Mouse (Mus musculus) stomach, embryonic 14.5 days (tissue): Measurements from ENCODE around the gene Dkk3. TPM values are rescaled to one million over a fixed set of nuclear protein-coding genes. Genes with fewer than 3 reads are reported as not detected.

ENCODE experiments used
- ATAC-seq: fragments of 200-750 bp; cut with Nextera tagmentation; 2 replicates; pipeline ENCODE4 v1.8.0; 2017; ENCODE audit warnings: low read depth, moderate TSS enrichment; ENCODE audit not compliant: insufficient number of reproducible peaks, insufficient read depth, low FRiP score
- H3K27ac ChIP-seq: fragments of 300-500 bp; sonication (generic); 2 replicates; pipeline ENCODE4 v1.5.1; 2014; ENCODE audit warnings: mild to moderate bottlenecking, low read length, moderate library complexity, mixed read lengths
- H3K27me3 ChIP-seq: fragments of 300-500 bp; sonication (generic); 2 replicates; pipeline ENCODE4 v1.6.1; 2014; ENCODE audit warnings: low read length, control low read depth, mixed read lengths; ENCODE audit not compliant: control insufficient read depth, insufficient read depth
- H3K36me3 ChIP-seq: fragments of 300-500 bp; sonication (generic); 2 replicates; pipeline ENCODE4 v1.6.1; 2014; ENCODE audit warnings: mild to moderate bottlenecking, control low read depth, low read length, moderate library complexity, mixed read lengths; ENCODE audit not compliant: control insufficient read depth, insufficient read depth
- H3K4me1 ChIP-seq: fragments of 300-500 bp; sonication (generic); 2 replicates; pipeline ENCODE4 v1.6.1; 2014; ENCODE audit warnings: low read length, control low read depth, mixed read lengths; ENCODE audit not compliant: control insufficient read depth, insufficient read depth
- H3K4me2 ChIP-seq: fragments of 300-500 bp; sonication (generic); replicated peaks from 2 replicates; pipeline ENCODE4 v1.6.1; 2014; ENCODE audit warnings: low read depth, low read length, control low read depth
- H3K4me3 ChIP-seq: fragments of 300-500 bp; sonication (generic); 2 replicates; pipeline ENCODE4 v1.5.1; 2014; ENCODE audit warnings: low read depth, low read length, control low read depth
- H3K9ac ChIP-seq: fragments of 300-500 bp; sonication (generic); replicated peaks from 2 replicates; pipeline ENCODE4 v1.6.1; 2014; ENCODE audit warnings: low read depth, mild to moderate bottlenecking, control low read depth, low read length, moderate library complexity, mixed read lengths
- H3K9me3 ChIP-seq: fragments of 300-500 bp; sonication (generic); 2 replicates; pipeline ENCODE4 v1.6.1; 2016; ENCODE audit warnings: low read depth, low read length, control low read depth; ENCODE audit not compliant: control insufficient read depth
- WGBS: fragments of 180-500 bp; shearing (Covaris S2); extraction: QIAGEN DNeasy Blood & Tissue Kit; methylation state at CpG from one replicate; pipeline ENCODE4 v1.1.7; 2014; 5-methylcytosine and 5-hydroxymethylcytosine counted together
- polyA plus RNA-seq: library from polyadenylated mRNA; unstranded; fragments of >200 nt; fragmentation: Nextera tagmentation; extraction: Ambion mirVana; gene quantifications from 2 replicates; pipeline ENCODE4 v1.2.1, GENCODE M21; 2014

Gene Dkk3
- polyA plus RNA-seq, 1 experiment from 2014 or later = 31.5 TPM

DNA sequence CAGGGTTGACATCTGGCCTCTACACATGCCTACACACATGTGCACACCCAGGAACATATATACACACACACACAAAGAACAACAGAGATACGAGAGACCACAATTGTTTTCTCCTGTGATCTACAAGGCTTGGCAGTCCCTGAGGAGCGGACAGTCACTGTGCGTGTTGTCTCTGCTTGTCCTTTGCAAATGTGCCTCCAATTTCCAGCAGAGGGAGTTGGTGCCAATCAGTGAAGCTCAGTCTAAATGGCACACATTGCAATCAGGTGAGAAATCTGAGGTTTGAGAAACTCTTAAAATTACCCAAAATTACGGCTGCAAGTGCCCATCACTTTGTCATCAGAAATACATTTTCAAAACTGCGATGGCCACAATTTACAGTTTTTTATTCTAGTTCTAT is 25.6 kb downstream of the Dkk3 start:
- Histone ChIP-seq H3K9ac (no peak overlapping the region), H3K4me2 (no peak overlapping the region), H3K4me3 (no peak overlapping the region), H3K36me3 (no peaks in the 10 kb centered on the region), H3K9me3 (no peaks in the 10 kb centered on the region), H3K4me1 (no peaks in the 10 kb centered on the region), H3K27ac (no peak overlapping the region), H3K27me3 (no peaks in the 10 kb centered on the region)
- whole genome bisulfite sequencing = 90% methylated on average over 5 of the region's 5 CpGs
- ATAC-seq = no peak

DNA sequence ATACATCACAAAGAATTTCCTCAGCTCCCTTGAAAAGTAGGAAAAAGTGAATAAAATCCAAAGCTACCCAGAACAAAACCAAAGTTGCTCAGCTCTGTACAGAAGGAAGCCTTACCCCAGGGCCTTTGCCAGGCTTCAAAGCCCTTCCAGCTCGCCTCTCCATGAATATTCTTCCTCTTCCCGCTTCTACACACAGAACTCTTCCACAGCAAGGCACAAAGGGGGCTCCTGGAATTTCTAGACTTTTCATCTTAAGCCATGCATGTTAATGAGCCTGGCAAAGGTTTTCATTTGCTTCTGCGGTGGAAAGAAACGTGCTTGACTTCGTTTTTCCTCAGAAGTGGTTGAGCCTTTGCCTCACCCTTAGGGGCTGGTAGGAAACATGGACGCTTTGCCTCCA is 26.9 kb downstream of the Dkk3 start:
- Histone ChIP-seq H3K9ac (no peak overlapping the region), H3K4me1 (no peaks in the 10 kb centered on the region), H3K27ac (no peak overlapping the region), H3K4me3 (no peak overlapping the region), H3K9me3 (no peaks in the 10 kb centered on the region), H3K27me3 (no peaks in the 10 kb centered on the region), H3K4me2 (no peak overlapping the region), H3K36me3 (no peaks in the 10 kb centered on the region)
- 85% methylated on average over 6 of the region's 6 CpGs for WGBS
- no peak for ATAC-seq

DNA sequence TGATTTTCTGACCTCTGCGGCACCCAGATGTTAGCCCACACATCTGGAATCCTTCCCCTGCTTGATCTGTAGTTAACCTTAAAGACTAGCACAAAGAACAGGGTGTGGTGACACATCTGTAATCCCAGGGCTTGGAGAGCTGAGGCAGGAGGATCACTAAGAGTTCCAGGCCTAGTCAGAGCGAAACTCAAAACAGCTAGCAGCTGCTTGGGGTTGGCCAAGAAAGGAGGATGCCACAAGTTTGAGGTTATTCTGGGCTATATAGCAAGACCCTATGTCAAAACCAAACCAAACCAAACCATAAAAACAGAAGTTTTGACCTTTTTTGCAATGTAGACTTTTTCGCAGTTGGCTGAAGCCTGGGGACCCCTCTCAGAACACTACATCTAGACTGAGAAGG is 28.2 kb downstream of the Dkk3 start:
- Histone ChIP-seq H3K9me3 (no peaks in the 10 kb centered on the region), H3K9ac (no peak overlapping the region), H3K4me3 (no peak overlapping the region), H3K4me1 (no peaks in the 10 kb centered on the region), H3K36me3 (no peaks in the 10 kb centered on the region), H3K27ac (no peak overlapping the region), H3K4me2 (no peak overlapping the region), H3K27me3 (no peaks in the 10 kb centered on the region)
- 92% methylated on average over 3 of the region's 3 CpGs for WGBS
- ATAC-seq = no peak

DNA sequence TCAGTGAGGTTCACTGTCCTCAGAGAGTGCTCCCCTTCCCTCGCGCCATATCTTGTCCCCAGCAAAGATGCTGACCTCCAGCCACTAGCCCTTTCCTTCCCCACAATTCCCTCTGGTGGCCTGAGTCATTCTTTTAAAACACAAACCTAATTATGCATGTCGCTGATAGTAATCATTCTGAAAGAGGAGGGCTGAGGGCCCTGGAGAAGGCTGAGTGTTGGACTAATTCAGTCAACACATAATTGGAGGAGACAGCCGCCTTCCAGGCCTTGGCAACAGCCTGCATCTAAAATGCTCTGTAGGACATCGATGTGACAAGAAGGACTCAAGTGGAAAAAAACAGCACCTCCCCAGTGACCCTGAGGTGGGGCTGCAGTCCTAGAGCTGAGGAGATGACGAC is 29.0 kb downstream of the Dkk3 start:
- Histone ChIP-seq H3K36me3 (no peaks in the 10 kb centered on the region), H3K4me3 (no peak overlapping the region), H3K27ac (no peak overlapping the region), H3K4me1 (no peaks in the 10 kb centered on the region), H3K4me2 (no peak overlapping the region), H3K9ac (no peak overlapping the region), H3K9me3 (no peaks in the 10 kb centered on the region), H3K27me3 (no peaks in the 10 kb centered on the region)
- ATAC-seq = no peak
- WGBS = 91% methylated on average over 6 of the region's 6 CpGs

DNA sequence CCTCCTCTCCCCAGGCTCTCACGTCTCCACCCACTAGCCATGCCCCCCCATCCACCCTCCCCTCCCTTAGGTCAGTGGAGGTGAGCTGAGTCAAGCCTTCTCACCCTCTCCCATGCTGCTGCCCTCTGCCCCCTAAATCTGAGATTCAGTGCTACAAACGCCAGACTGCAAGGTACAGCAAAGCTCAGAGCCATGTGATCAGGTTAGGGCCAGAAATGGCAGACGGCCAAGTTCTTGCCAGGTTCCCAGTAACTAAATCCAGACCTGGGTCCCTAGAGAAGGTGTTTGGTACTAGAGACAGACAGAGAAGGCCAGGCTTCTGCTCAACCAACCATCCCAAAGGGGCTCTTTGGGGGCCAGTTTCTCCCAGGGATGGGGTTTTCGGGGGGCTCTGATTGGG is 30.0 kb downstream of the Dkk3 start:
- H3K9ac ChIP-seq = no peak overlapping the region
- H3K4me2 ChIP-seq = no peak overlapping the region
- H3K4me3 ChIP-seq = no peak overlapping the region
- H3K4me1 ChIP-seq = no peaks in the 10 kb centered on the region
- ATAC-seq = no peak
- no peaks in the 10 kb centered on the region for H3K9me3 ChIP-seq
- H3K27me3 ChIP-seq = no peaks in the 10 kb centered on the region
- no peak overlapping the region for H3K27ac ChIP-seq
- 55% methylated on average over 4 of the region's 4 CpGs for WGBS
- H3K36me3 ChIP-seq = no peaks in the 10 kb centered on the region

DNA sequence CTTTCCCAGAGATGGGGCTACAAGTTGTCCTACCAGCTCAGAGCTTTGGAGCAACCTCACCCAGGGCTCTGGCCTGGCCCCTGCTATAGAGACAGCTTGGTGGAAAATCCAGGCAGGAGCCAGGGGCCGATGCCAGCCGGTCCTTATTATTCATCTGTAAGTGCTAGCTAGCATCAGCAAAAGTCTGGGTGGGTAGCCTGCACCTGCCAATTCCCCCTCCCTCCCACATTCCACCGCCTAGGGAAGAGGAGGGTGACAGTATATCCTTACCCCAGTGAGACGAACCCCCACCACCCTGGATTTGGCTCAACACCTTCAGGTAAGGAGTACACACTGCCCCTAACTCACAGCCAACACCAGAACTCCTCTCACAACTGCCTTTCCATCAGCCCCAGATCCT is 30.9 kb downstream of the Dkk3 start:
- Histone ChIP-seq H3K4me1 (no peaks in the 10 kb centered on the region), H3K27ac (no peak overlapping the region), H3K9me3 (no peaks in the 10 kb centered on the region), H3K36me3 (no peaks in the 10 kb centered on the region), H3K4me2 (no peak overlapping the region), H3K4me3 (no peak overlapping the region), H3K27me3 (no peaks in the 10 kb centered on the region), H3K9ac (no peak overlapping the region)
- 83% methylated on average over 4 of the region's 4 CpGs for WGBS
- no peak for ATAC-seq

DNA sequence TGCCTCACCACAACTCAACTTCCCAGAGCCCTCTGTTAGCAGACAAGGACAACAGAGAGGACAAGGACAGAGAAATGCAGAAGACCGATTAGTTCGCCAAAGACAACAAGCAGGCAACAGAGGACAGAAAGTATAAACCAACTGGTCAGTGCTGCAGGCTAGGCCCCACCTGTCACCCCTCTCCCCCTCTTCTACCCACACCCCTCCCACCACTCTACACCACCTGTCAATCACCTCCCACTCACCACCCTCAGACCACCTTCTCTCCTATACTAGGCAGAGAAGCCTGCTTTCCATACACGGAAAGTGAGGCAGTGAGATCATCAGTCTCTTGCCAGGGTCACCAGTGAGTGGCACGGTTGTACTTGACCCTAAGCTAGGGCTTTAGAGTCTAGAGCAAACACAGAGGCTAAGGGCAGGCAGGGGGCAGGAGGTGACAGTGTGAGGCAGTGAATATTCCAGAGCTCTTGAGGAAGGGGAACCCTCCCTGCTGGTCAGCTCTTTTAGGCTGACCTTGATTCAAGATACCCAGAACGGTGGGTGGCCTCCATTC is 31.7 kb downstream of the Dkk3 start:
- Histone ChIP-seq H3K27me3 (no peaks in the 10 kb centered on the region), H3K4me2 (no peak overlapping the region), H3K9me3 (no peaks in the 10 kb centered on the region), H3K27ac (no peak overlapping the region), H3K36me3 (no peaks in the 10 kb centered on the region), H3K4me3 (no peak overlapping the region), H3K9ac (no peak overlapping the region), H3K4me1 (no peaks in the 10 kb centered on the region)
- WGBS = 56% methylated on average over 5 of the region's 5 CpGs
- ATAC-seq = no peak

DNA sequence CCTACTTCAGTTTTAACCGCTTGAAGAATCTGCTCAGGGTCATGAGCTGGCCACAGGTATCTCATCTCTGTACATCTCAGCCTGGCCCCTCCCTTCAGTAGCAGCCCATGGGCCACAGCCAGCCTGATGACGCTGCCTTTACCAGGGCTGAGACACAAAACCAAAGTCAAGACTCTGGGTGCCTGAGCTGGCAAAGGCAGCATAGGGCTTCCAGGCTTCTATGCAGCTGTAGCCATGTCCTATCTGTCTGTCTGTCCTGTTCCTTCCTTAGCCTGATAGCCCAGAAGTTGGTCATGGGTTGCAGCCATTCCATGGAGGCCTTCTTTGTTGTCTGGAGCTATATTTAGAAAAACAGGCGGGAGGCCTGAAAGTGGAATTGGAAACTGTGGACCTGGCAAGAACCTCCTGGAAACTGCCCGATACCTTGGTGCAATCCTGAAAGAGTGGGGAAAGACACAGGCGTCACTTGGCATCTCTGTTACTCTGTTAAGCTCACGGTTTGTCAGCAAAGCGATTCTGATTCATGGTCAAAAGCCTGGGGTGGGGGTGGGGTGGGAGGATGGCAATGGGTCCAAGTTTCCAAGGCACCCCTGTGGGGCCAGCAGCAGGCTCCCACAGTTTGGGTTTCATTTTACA is 33.1 kb downstream of the Dkk3 start:
- Histone ChIP-seq H3K36me3 (no peaks in the 10 kb centered on the region), H3K27me3 (no peaks in the 10 kb centered on the region), H3K9me3 (no peaks in the 10 kb centered on the region), H3K27ac (no peak overlapping the region), H3K9ac (no peak overlapping the region), H3K4me1 (no peaks in the 10 kb centered on the region), H3K4me3 (no peak overlapping the region), H3K4me2 (no peak overlapping the region)
- WGBS = 88% methylated on average over 7 of the region's 7 CpGs
- no peak for ATAC-seq

DNA sequence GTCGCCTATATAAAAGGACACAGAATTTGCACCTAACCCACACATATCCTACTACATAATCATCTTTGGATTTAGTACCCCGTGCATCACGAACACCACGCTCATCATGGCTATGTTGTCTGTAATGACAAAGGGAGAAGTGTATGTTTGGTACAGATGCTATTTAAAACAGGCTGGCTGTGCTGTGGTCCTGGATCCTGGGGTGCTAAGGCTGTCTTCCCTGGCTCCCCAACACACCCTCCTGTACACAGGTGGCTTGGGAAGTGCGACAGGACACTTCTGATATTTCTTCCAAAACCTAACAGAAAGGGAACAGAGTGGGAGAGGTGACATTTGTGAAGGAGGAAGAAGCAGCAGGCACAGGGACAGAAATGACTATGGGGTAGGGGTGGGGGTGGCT is 35.2 kb downstream of the Dkk3 start:
- H3K36me3 ChIP-seq = no peaks in the 10 kb centered on the region
- H3K27me3 ChIP-seq = no peaks in the 10 kb centered on the region
- no peaks in the 10 kb centered on the region for H3K9me3 ChIP-seq
- H3K4me3 ChIP-seq = no peak overlapping the region
- no peaks in the 10 kb centered on the region for H3K4me1 ChIP-seq
- H3K27ac ChIP-seq = no peak overlapping the region
- no peak overlapping the region for H3K4me2 ChIP-seq
- WGBS = 92% methylated on average over 5 of the region's 5 CpGs
- no peak overlapping the region for H3K9ac ChIP-seq
- ATAC-seq = no peak
